Mouse (Mus musculus) telencephalon, adult 2 months (tissue): ENCODE measurements around the gene Aldh3b3.

Experiments used
- DNase-seq: peaks from one replicate; pipeline ENCODE4 v3.0.0-alpha.2; 2011; ENCODE audit warnings: low read depth, low spot score

The Aldh3b3 gene

DNA sequence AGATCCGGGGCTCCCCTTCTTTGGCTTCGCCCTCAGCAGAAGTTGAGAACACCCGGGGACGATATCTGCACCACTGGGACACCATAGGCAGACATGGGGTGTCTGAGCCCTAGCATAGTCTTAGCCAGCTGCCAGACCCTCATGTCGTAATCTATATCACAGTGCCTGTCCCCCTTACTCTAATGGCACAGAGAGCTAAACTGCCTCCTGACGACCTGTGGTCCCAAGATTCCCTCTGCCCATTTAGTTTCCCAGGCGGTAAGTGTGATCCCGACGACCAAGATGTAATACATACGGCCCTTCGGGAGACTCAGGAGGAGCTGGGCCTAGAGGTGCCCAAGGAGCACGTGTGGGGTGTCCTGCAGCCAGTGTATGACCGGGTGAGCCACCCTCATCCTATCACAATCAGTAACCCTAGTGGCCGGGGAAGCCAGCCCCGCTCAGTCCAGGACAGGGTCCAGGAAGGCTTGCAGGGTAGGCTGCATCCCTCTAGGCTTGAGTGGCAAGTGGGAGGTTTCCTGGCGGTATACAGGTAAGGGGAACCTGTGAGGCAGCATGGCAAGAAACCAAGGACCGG is 42.6 kb downstream of the Aldh3b3 start:
- DNase-seq: no peak

GRCm38 (mm10) chr19:4001752-4002151 is 43.3 kb downstream of the Aldh3b3 start:
- DNase-seq: no peak

GRCm38 (mm10) chr19:4003112-4003511 is 44.7 kb downstream of the Aldh3b3 start, which contains the start of gene Doc2g:
Gene Doc2g (plus strand): TSS chr19:4003313.
- DNase-seq: no peak

GRCm38 (mm10) chr19:4003641-4004040 is 45.2 kb downstream of the Aldh3b3 start:
- no peak for DNase-seq

DNA sequence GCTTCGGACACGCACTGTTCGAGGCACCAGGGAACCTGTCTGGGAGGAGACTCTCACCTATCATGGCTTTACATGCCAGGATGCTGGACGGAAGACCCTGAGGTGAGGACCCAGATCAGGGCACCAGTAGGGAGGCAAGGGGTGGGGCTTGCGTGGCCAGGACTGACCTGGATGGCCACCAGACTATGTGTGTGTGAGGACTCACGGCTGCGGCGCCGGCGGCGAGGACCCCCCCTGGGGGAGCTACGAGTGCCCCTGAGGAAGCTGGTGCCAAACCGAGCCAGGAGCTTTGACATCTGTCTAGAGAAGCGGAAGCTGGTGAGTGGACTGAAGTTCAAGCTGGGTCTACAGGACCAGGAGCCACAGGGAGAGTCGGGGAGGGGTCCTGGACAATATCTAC is 45.9 kb downstream of the Aldh3b3 start:
- no peak for DNase-seq

GRCm38 (mm10) chr19:4005091-4005490 is 46.6 kb downstream of the Aldh3b3 start:
- no peak for DNase-seq

DNA sequence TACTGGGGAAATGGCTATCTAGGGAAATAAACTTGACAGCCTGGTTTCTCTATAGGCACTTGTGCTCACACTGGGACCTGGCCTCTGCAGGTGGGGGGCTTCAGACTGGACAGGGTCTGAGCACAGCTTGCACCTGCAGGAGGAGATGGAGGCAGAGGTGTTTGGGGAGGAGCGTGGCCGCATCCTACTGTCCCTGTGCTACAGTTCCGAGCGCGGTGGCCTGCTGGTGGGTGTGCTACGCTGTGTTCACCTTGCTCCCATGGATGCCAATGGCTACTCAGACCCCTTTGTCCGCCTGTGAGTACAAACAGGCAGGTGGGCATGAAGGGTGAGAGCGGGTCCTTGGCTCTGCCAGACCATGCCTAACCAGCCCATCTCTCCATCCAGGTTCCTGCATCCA is 47.5 kb downstream of the Aldh3b3 start:
- no peak for DNase-seq

- no peak for DNase-seq
Observed at GRCm38 (mm10) chr19:4011086-4011485, 52.6 kb downstream of the Aldh3b3 start.

DNA sequence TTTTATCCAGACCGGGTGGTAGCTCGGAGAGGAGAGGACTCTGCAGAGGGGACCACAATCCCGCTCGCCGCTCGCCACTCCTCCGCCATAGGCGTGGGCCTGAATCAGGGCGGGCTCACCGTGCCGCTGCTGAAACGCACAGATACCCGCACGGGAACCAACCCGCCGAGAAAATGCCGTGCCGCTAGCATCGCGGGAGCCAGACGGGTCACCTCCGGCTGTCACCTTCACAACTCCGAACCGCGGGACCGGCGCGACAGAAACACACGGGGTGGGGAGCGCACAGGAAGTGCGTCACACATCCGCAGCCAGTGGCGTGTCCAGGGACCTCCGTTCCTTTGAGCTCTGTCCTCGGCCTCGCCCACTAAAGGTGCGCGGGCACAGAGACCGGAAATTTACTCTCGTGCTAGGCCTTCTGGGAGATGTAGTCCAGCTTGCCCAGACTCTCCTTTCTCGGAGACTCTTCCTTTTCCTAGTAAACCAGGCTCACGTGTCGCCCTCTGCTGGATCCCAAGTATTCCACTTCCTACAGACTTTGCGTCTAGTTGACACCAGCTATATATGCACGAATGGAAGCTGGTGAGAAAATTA is 54.1 kb downstream of the Aldh3b3 start, which contains the start of gene Ndufv1:
Ndufv1 (minus strand) TSS at position 375 of the 591 bp plus-strand sequence.
- DNase-seq: peak; percentile 99

DNA sequence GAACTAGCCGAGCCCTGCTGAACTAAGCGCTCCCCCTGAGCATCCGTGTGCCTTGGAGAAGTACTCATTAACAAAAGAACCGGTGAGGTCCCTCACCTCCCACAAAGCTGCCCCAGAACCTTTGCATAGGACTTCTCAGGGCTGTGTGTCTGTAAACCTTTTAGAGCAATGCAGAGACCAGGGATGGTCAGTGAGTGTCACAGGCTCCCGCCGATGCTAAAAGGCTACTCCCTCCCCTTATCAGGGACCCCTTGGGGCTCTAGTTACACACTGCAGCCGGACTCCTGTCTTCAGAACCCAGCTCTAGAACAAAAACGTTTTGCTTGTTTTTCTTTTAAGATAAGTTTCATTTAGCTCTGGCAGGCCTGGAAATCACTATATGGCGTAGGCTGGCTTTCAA is 54.6 kb downstream of the Aldh3b3 start:
- no peak for DNase-seq

GRCm38 (mm10) chr19:4014802-4015201 is 56.4 kb downstream of the Aldh3b3 start:
- DNase-seq: no peak

GRCm38 (mm10) chr19:4015635-4016034 is 57.2 kb downstream of the Aldh3b3 start:
- DNase-seq: no peak

DNA sequence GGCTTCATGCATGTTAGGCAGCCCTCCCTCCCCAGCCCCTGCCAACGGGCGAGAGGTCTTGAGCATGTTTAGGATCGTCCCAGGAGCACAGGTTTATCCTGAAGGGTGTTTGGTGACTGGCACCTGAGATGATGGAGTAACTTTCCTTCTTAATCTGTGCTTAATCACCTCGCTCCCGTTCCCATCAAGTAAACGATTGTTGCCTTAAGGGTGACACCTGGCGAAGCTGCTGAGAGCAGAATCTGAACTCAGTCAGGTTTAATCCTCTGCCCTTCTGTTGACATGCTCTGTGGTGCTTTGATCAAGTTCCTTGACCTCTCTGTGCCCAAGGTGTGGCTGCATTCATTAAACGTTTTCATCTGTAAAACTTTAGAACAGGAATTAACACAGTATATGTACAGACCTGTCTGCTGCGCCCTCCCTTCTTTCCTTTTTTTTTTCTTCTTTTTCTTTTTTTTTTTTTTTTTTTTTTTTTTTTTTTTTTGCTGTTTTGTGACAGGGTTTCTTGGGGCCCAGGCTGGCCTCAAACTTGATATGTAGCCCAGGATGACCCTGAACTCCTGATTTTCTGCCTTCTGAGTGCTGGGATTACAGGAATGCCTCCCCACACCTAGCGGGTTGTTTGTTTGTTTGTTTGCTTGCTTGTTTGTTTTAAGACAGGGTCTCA is 59.6 kb downstream of the Aldh3b3 start:
- DNase-seq: no peak

- DNase-seq: peak; percentile 67
Observed at GRCm38 (mm10) chr19:4018743-4019583, 60.5 kb downstream of the Aldh3b3 start.
